Comparison of ENCODE assay signal across 9 mouse cellular contexts in genomic region chr7:73654193-73654871, GRCm38 (mm10).
DNase-seq lines count a peak whose midpoint lies in the region; ATAC-seq and TF ChIP-seq lines count a peak whose summit lies in the region.
"Had no signal": no experiment of that assay in that cellular context is flagged by ENCODE, and none has a peak within 500 bp of the region (broad histone marks: within the 10 kb centered on the region; RNA-seq: fewer than 3 reads in every experiment).

No protein-coding gene starts in this region.

- 38% methylated on average over 12 of the region's 12 CpGs for WGBS in forebrain, embryonic 14.5 days
- WGBS in intestine, postnatal 0 days = 33% methylated on average over 12 of the region's 12 CpGs
- 33% methylated on average over 12 of the region's 12 CpGs for WGBS in lung, embryonic 16.5 days

- no peak overlapping the region for H3K4me2 ChIP-seq in forebrain, embryonic 14.5 days (ENCODE audit: low read length)
- no peak overlapping the region for H3K4me2 ChIP-seq in intestine, postnatal 0 days (replicated peaks; ENCODE audit: low read depth)
- H3K4me2 ChIP-seq in lung, embryonic 16.5 days (ENCODE audit: low read depth, low read length) = no peak overlapping the region
- H3K4me2 ChIP-seq: heart, embryonic 15.5 days had no signal

- H3K27ac ChIP-seq in forebrain, embryonic 14.5 days (ENCODE audit: low read depth, low read length) = no peak overlapping the region
- no peak overlapping the region for H3K27ac ChIP-seq in intestine, postnatal 0 days (ENCODE audit: low read depth, low read length)
- H3K27ac ChIP-seq in lung, embryonic 16.5 days (ENCODE audit: low read length) = no peak overlapping the region
- H3K27ac ChIP-seq: heart, embryonic 15.5 days had no signal

- H3K9me3 ChIP-seq in forebrain, embryonic 14.5 days (replicated peaks; ENCODE audit: control insufficient read depth, low read length) = no peaks in the 10 kb centered on the region
- no peaks in the 10 kb centered on the region for H3K9me3 ChIP-seq in intestine, postnatal 0 days (ENCODE audit: control insufficient read depth)
- no peaks in the 10 kb centered on the region for H3K9me3 ChIP-seq in lung, embryonic 16.5 days (ENCODE audit: control insufficient read depth, low read length)
- H3K9me3 ChIP-seq: heart, embryonic 15.5 days had no signal

- H3K36me3 ChIP-seq in forebrain, embryonic 14.5 days (ENCODE audit: control insufficient read depth, insufficient read depth, low read length) = no peaks in the 10 kb centered on the region
- no peaks in the 10 kb centered on the region for H3K36me3 ChIP-seq in intestine, postnatal 0 days (ENCODE audit: control insufficient read depth, insufficient read depth)
- no peaks in the 10 kb centered on the region for H3K36me3 ChIP-seq in lung, embryonic 16.5 days (ENCODE audit: control insufficient read depth, insufficient read depth, low read length)
- H3K36me3 ChIP-seq: heart, embryonic 15.5 days had no signal

- ATAC-seq in CD4-positive, CD25-positive, alpha-beta regulatory T cell, adult 4 months = peak; percentile 60
- peak; percentile 79 for ATAC-seq in forebrain, embryonic 14.5 days
- ATAC-seq in intestine, postnatal 0 days = no peak
- ATAC-seq in lung, embryonic 16.5 days (ENCODE audit: low read depth) = peak; percentile 44; the same call in 1 of the 2 replicates
- ATAC-seq in neutrophil, adult 5-6 weeks (ENCODE audit: extremely low read depth, insufficient number of reproducible peaks, low FRiP score, poor library complexity, severe bottlenecking) = peak; percentile 41; the same call in 1 of the 2 replicates

- no peaks in the 10 kb centered on the region for H3K27me3 ChIP-seq in forebrain, embryonic 14.5 days (replicated peaks; ENCODE audit: control insufficient read depth, insufficient read depth, low read length)
- H3K27me3 ChIP-seq in intestine, postnatal 0 days (replicated peaks; ENCODE audit: control insufficient read depth, insufficient read depth, low read length) = no peaks in the 10 kb centered on the region
- no peaks in the 10 kb centered on the region for H3K27me3 ChIP-seq in lung, embryonic 16.5 days (ENCODE audit: control insufficient read depth, insufficient read depth, low read depth, low read length)

- no peaks in the 10 kb centered on the region for H3K4me1 ChIP-seq in forebrain, embryonic 14.5 days (ENCODE audit: control insufficient read depth, insufficient read depth, low read length)
- H3K4me1 ChIP-seq in intestine, postnatal 0 days (replicated peaks; ENCODE audit: control insufficient read depth, insufficient read depth, low read length) = no peaks in the 10 kb centered on the region
- 0 out of 2 replicates have a peak, but pooled peaks cover 2% of the 10 kb centered on the region for H3K4me1 ChIP-seq in lung, embryonic 16.5 days (replicated peaks; ENCODE audit: control insufficient read depth, insufficient read depth, low read length)

- TF ChIP-seq CTCF in intestine, postnatal 0 days (IDR thresholded peaks at IDR 0.05; ENCODE audit: low read depth) = peak; percentile 89

- no peak overlapping the region for H3K4me3 ChIP-seq in forebrain, embryonic 14.5 days (ENCODE audit: low read depth, low read length)
- no peak overlapping the region for H3K4me3 ChIP-seq in intestine, postnatal 0 days (ENCODE audit: low read depth, low read length)
- no peak overlapping the region for H3K4me3 ChIP-seq in lung, embryonic 16.5 days (ENCODE audit: low read length)
- H3K4me3 ChIP-seq: heart, embryonic 15.5 days had no signal

- DNase-seq in adrenal gland, adult (ENCODE audit: inconsistent age in 2 of 2, low spot score in 1 of 2) = peak; percentile 28 to 84
- no peak for DNase-seq in adrenal gland, adult 8-10 months
- DNase-seq in cerebellum, adult 11 months = peak; percentile 27
- peak; percentile 84 for DNase-seq in forebrain, embryonic 14.5 days (ENCODE audit: low spot score)

- H3K9ac ChIP-seq in forebrain, embryonic 14.5 days (ENCODE audit: low read length) = no peak overlapping the region
- no peak overlapping the region for H3K9ac ChIP-seq in intestine, postnatal 0 days (ENCODE audit: low read depth, low read length)
- H3K9ac ChIP-seq in lung, embryonic 16.5 days (ENCODE audit: low read length) = no peak overlapping the region
- H3K9ac ChIP-seq: heart, embryonic 15.5 days had no signal
